Mouse (Mus musculus) testis, postnatal 10 days (tissue): ENCODE measurements around the gene Plcb2.

ENCODE experiments used
- DNase-seq: peaks from one replicate; pipeline ENCODE4 v3.0.0; 2021; ENCODE audit warnings: low spot score

Plcb2 gene

DNA sequence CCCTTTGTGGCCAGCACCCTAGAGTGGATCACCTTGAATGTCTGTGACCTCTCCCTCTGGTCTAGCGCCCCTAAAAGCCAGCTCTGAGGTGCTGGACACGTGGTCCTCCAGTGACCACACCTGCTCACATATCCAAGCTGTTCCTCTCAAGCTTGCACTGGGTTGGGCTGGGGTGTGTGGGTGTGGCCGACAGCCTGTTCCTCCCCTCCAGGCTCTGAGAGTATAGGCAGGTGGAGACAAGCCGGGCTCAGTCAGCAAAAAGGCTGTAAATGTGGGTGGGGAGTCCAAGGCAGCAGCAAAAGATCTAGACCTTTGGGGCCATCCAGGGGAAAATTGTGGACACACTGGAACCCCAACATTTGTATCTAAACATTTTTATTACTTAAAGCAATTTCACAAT is 69.8 kb downstream of the Plcb2 start:
- DNase-seq = no peak
